14 mouse cellular contexts compared by ENCODE assay signal in the genomic region with DNA sequence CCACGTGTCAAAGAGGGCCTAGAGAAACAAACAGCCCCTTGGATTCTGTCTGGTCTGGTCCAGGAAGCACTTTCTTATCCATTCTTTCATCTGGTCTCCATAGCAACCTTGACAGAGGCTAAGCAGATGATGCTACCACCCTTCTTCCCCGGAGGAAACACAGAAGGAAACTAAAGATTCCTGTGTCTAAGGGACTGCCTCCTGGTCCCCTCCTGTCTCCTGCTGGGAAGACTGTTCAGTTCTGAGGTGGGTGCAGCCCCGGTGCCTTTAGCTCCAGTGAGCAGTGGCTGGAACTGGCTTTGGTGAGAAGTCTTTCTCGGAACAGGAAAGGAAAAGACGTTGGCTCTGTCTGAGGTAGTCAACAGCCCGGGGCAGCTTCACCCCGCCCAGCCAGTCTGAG. TPM values are rescaled to one million over a fixed set of nuclear protein-coding genes. Genes with fewer than 3 reads are reported as not detected.
DNase-seq lines count a peak whose midpoint lies in the region; ATAC-seq lines count a peak whose summit lies in the region.
"Had no signal": no experiment of that assay in that cellular context is flagged by ENCODE, and none has a peak within 500 bp of the region (broad histone marks: within the 10 kb centered on the region; RNA-seq: fewer than 3 reads in every experiment).

No protein-coding gene starts in this region.

- no peak for ATAC-seq in hindbrain, embryonic 13.5 days (ENCODE audit: low FRiP score)
- no peak for ATAC-seq in hindbrain, embryonic 11.5 days (ENCODE audit: low FRiP score)
- no peak; the same call in 1 of the 2 replicates for ATAC-seq in hindbrain, embryonic 15.5 days (ENCODE audit: low FRiP score, low read depth)
- peak; percentile 43 for ATAC-seq in midbrain, embryonic 13.5 days
- ATAC-seq: intestine, postnatal 0 days; Patski had no signal

- 32% methylated on average over 7 of the region's 7 CpGs for WGBS in hindbrain, embryonic 13.5 days
- 25% methylated on average over 7 of the region's 7 CpGs for WGBS in hindbrain, embryonic 11.5 days
- 25% methylated on average over 7 of the region's 7 CpGs for WGBS in hindbrain, embryonic 15.5 days
- 27% methylated on average over 7 of the region's 7 CpGs for WGBS in midbrain, embryonic 13.5 days

- H3K9ac ChIP-seq in hindbrain, embryonic 13.5 days = no peak overlapping the region
- H3K9ac ChIP-seq in hindbrain, embryonic 11.5 days (ENCODE audit: low read depth, low read length) = no peak overlapping the region
- H3K9ac ChIP-seq in hindbrain, embryonic 15.5 days = no peak overlapping the region
- H3K9ac ChIP-seq in midbrain, embryonic 13.5 days (replicated peaks) = no peak overlapping the region

- DNase-seq in hindbrain, embryonic 11.5 days (ENCODE audit: low spot score) = no peak
- DNase-seq in MN1 (ENCODE audit: low spot score) = peak; percentile 89
- no peak for DNase-seq in gastrocnemius, postnatal 4 days (ENCODE audit: low spot score in 2 of 2)
- no peak for DNase-seq in urinary bladder, postnatal 4 days (ENCODE audit: low spot score in 2 of 2)
- DNase-seq in spleen, adult 12 weeks (ENCODE audit: low spot score) = no peak
- DNase-seq: adrenal gland, adult 8-10 months; cerebellum, postnatal 25 days; heart, adult 11 months had no signal

- no peaks in the 10 kb centered on the region for H3K27me3 ChIP-seq in hindbrain, embryonic 13.5 days
- H3K27me3 ChIP-seq in hindbrain, embryonic 11.5 days (ENCODE audit: control insufficient read depth, insufficient read depth, low read length) = no peaks in the 10 kb centered on the region
- no peaks in the 10 kb centered on the region for H3K27me3 ChIP-seq in hindbrain, embryonic 15.5 days
- H3K27me3 ChIP-seq in midbrain, embryonic 13.5 days = no peaks in the 10 kb centered on the region
- H3K27me3 ChIP-seq: Patski had no signal

- H3K4me1 ChIP-seq in hindbrain, embryonic 13.5 days (replicated peaks) = peaks cover 34% of the 10 kb centered on the region
- no peaks in the 10 kb centered on the region for H3K4me1 ChIP-seq in hindbrain, embryonic 11.5 days (replicated peaks; ENCODE audit: control insufficient read depth, insufficient read depth, low read length)
- H3K4me1 ChIP-seq in hindbrain, embryonic 15.5 days (replicated peaks) = peaks cover 32% of the 10 kb centered on the region
- H3K4me1 ChIP-seq in midbrain, embryonic 13.5 days (replicated peaks) = peaks cover 25% of the 10 kb centered on the region

- H3K27ac ChIP-seq in hindbrain, embryonic 13.5 days = peak overlapping the region; percentile 24; the same call in 1 of the 2 replicates
- no peak overlapping the region for H3K27ac ChIP-seq in hindbrain, embryonic 11.5 days (ENCODE audit: low read depth, low read length)
- peak overlapping the region; percentile 46; the same call in 1 of the 2 replicates for H3K27ac ChIP-seq in hindbrain, embryonic 15.5 days (replicated peaks)
- H3K27ac ChIP-seq in midbrain, embryonic 13.5 days = 0 out of 2 replicates have a peak overlapping the region, but pooled peaks have one; percentile 45

- H3K9me3 ChIP-seq in hindbrain, embryonic 13.5 days = peaks cover 4% of the 10 kb centered on the region
- H3K9me3 ChIP-seq in hindbrain, embryonic 11.5 days (ENCODE audit: control insufficient read depth, low read length) = no peaks in the 10 kb centered on the region
- no peaks in the 10 kb centered on the region for H3K9me3 ChIP-seq in hindbrain, embryonic 15.5 days
- H3K9me3 ChIP-seq in midbrain, embryonic 13.5 days = no peaks in the 10 kb centered on the region

- H3K4me2 ChIP-seq in hindbrain, embryonic 13.5 days = no peak overlapping the region
- H3K4me2 ChIP-seq in hindbrain, embryonic 11.5 days (replicated peaks; ENCODE audit: low read depth, low read length) = no peak overlapping the region
- H3K4me2 ChIP-seq in hindbrain, embryonic 15.5 days = no peak overlapping the region
- H3K4me2 ChIP-seq in midbrain, embryonic 13.5 days (replicated peaks) = no peak overlapping the region

- no peaks in the 10 kb centered on the region for H3K36me3 ChIP-seq in hindbrain, embryonic 13.5 days
- H3K36me3 ChIP-seq in hindbrain, embryonic 11.5 days (ENCODE audit: control insufficient read depth, insufficient read depth, low read length) = no peaks in the 10 kb centered on the region
- no peaks in the 10 kb centered on the region for H3K36me3 ChIP-seq in hindbrain, embryonic 15.5 days
- no peaks in the 10 kb centered on the region for H3K36me3 ChIP-seq in midbrain, embryonic 13.5 days

- no peak overlapping the region for H3K4me3 ChIP-seq in hindbrain, embryonic 13.5 days
- H3K4me3 ChIP-seq in hindbrain, embryonic 11.5 days (ENCODE audit: low read depth, low read length) = no peak overlapping the region
- no peak overlapping the region for H3K4me3 ChIP-seq in hindbrain, embryonic 15.5 days
- no peak overlapping the region for H3K4me3 ChIP-seq in midbrain, embryonic 13.5 days (replicated peaks)

RNA-seq across cellular contexts. Expression of a gene that starts 47.1 kb away (rescaled TPM):
- 1.6 and 2.7 TPM in 2 replicates for polyA plus RNA-seq in hindbrain, embryonic 13.5 days (2015; fragmentation: Nextera tagmentation; extraction: Ambion mirVana)
- 0.32 and 0.36 TPM in 2 replicates for polyA plus RNA-seq in hindbrain, embryonic 11.5 days (2014; fragmentation: Nextera tagmentation; extraction: Ambion mirVana)
- polyA plus RNA-seq in hindbrain, embryonic 15.5 days (2015; fragmentation: Nextera tagmentation; extraction: Ambion mirVana) = 1.6 and 3.6 TPM in 2 replicates
- polyA plus RNA-seq in midbrain, embryonic 13.5 days (2015; fragmentation: Nextera tagmentation; extraction: Ambion mirVana) = 0.82 and 1.5 TPM in 2 replicates
- 1 to 10 TPM; 3.2 to 3.7 TPM for total RNA-seq in gastrocnemius, postnatal 4 days (2021)
- polyA plus RNA-seq: C2C12 had no signal
